Mouse (Mus musculus) intestine, embryonic 14.5 days (tissue): ENCODE results near the gene Fam83g. TPM values are rescaled to one million over a fixed set of nuclear protein-coding genes. Genes with fewer than 3 reads are reported as not detected.
A peak's percentile ranks its signal among the peaks of the same experiment; 100 is the strongest.

Experiments
- ATAC-seq: fragments of 200-750 bp; cut with Nextera tagmentation; replicated peaks from 2 replicates; pipeline ENCODE4 v1.8.0; 2017; ENCODE audit warnings: low read depth, moderate number of reproducible peaks, moderate TSS enrichment, moderate library complexity; ENCODE audit not compliant: low FRiP score, low TSS enrichment
- DNase-seq: peaks from one replicate; pipeline ENCODE4 v3.0.0-alpha.2; 2018; ENCODE audit warnings: low spot score
- H3K27ac ChIP-seq: fragments of 300-500 bp; sonication (generic); 2 replicates; pipeline ENCODE4 v1.5.1; 2014; ENCODE audit warnings: low read depth, mild to moderate bottlenecking, control low read depth
- H3K27me3 ChIP-seq: fragments of 300-500 bp; sonication (generic); replicated peaks from 2 replicates; pipeline ENCODE4 v1.6.1; 2014; ENCODE audit warnings: low read length, control low read depth; ENCODE audit not compliant: control insufficient read depth, insufficient read depth
- H3K36me3 ChIP-seq: fragments of 300-500 bp; sonication (generic); 2 replicates; pipeline ENCODE4 v1.6.1; 2014; ENCODE audit warnings: low read length, control low read depth; ENCODE audit not compliant: control insufficient read depth, insufficient read depth
- H3K4me1 ChIP-seq: fragments of 300-500 bp; sonication (generic); replicated peaks from 2 replicates; pipeline ENCODE4 v1.6.1; 2014; ENCODE audit warnings: low read length, control low read depth, mixed read lengths; ENCODE audit not compliant: control insufficient read depth, insufficient read depth
- H3K4me2 ChIP-seq: fragments of 300-500 bp; sonication (generic); 2 replicates; pipeline ENCODE4 v1.6.1; 2014; ENCODE audit warnings: low read length
- H3K4me3 ChIP-seq: fragments of 300-500 bp; sonication (generic); 2 replicates; pipeline ENCODE4 v1.5.1; 2014; ENCODE audit warnings: low read depth, low read length, control low read depth, mixed read lengths
- H3K9ac ChIP-seq: fragments of 300-500 bp; sonication (generic); 2 replicates; pipeline ENCODE4 v1.6.1; 2014; ENCODE audit warnings: mild to moderate bottlenecking, low read length
- H3K9me3 ChIP-seq: fragments of 300-500 bp; sonication (generic); 2 replicates; pipeline ENCODE4 v1.6.1; 2016; ENCODE audit warnings: low read length, control low read depth; ENCODE audit not compliant: control insufficient read depth
- WGBS: fragments of 180-500 bp; shearing (Covaris S2); extraction: QIAGEN DNeasy Blood & Tissue Kit; methylation state at CpG from one replicate; pipeline ENCODE4 v1.1.7; 2014; 5-methylcytosine and 5-hydroxymethylcytosine counted together
- polyA plus RNA-seq: library from polyadenylated mRNA; unstranded; fragments of >200 nt; fragmentation: Nextera tagmentation; extraction: Ambion mirVana; gene quantifications from 2 replicates; pipeline ENCODE4 v1.2.1, GENCODE M21; 2014

The Fam83g gene
- polyA plus RNA-seq, 1 experiment from 2014 or later: 4.6 TPM

GRCm38 (mm10) chr11:61675332-61675731 lies 8.6 kb upstream of the Fam83g start:
- H3K4me2 ChIP-seq: no peak overlapping the region
- H3K27me3 ChIP-seq: no peaks in the 10 kb centered on the region
- DNase-seq (no peak), ATAC-seq (no peak)
- H3K4me1 ChIP-seq: peaks cover 23% of the 10 kb centered on the region
- 28% methylated on average over 2 of the region's 2 CpGs for WGBS
- no peaks in the 10 kb centered on the region for H3K9me3 ChIP-seq
- H3K27ac ChIP-seq: no peak overlapping the region
- no peaks in the 10 kb centered on the region for H3K36me3 ChIP-seq
- no peak overlapping the region for H3K4me3 ChIP-seq
- H3K9ac ChIP-seq: no peak overlapping the region

- Histone ChIP-seq H3K4me2 (no peak overlapping the region), H3K27me3 (no peaks in the 10 kb centered on the region), H3K4me3 (no peak overlapping the region), H3K27ac (no peak overlapping the region), H3K4me1 (peaks cover 23% of the 10 kb centered on the region), H3K36me3 (no peaks in the 10 kb centered on the region), H3K9me3 (no peaks in the 10 kb centered on the region), H3K9ac (no peak overlapping the region)
- whole genome bisulfite sequencing: 71% methylated on average over 7 of the region's 7 CpGs
- DNase-seq: no peak
- no peak for ATAC-seq
Observed at GRCm38 (mm10) chr11:61676216-61676854, 7.6 kb upstream of the Fam83g start.

GRCm38 (mm10) chr11:61677709-61678108 lies 6.2 kb upstream of the Fam83g start:
- 79% methylated on average over 4 of the region's 4 CpGs for WGBS
- Histone ChIP-seq H3K9ac (no peak overlapping the region), H3K9me3 (no peaks in the 10 kb centered on the region), H3K4me2 (no peak overlapping the region), H3K4me1 (peaks cover 16% of the 10 kb centered on the region), H3K27me3 (no peaks in the 10 kb centered on the region), H3K27ac (no peak overlapping the region), H3K4me3 (no peak overlapping the region), H3K36me3 (no peaks in the 10 kb centered on the region)
- DNase-seq (no peak), ATAC-seq (no peak)

- H3K4me2 ChIP-seq: no peak overlapping the region
- ATAC-seq (no peak), DNase-seq (no peak)
- H3K4me3 ChIP-seq: no peak overlapping the region
- 57% methylated on average over 4 of the region's 4 CpGs for WGBS
- no peak overlapping the region for H3K9ac ChIP-seq
- H3K27ac ChIP-seq: no peak overlapping the region
- H3K27me3 ChIP-seq: peaks cover 13% of the 10 kb centered on the region
- H3K9me3 ChIP-seq: no peaks in the 10 kb centered on the region
- no peaks in the 10 kb centered on the region for H3K36me3 ChIP-seq
- H3K4me1 ChIP-seq: peaks cover 19% of the 10 kb centered on the region
Observed at GRCm38 (mm10) chr11:61679091-61679866, 4.6 kb upstream of the Fam83g start.

- H3K9me3 ChIP-seq: no peaks in the 10 kb centered on the region
- H3K4me1 ChIP-seq: peaks cover 13% of the 10 kb centered on the region; the same call in 1 of the 2 replicates
- no peak overlapping the region for H3K27ac ChIP-seq
- H3K36me3 ChIP-seq: no peaks in the 10 kb centered on the region
- peak overlapping the region; percentile 69 for H3K4me2 ChIP-seq
- H3K9ac ChIP-seq: no peak overlapping the region
- 62% methylated on average over 8 of the region's 8 CpGs for WGBS
- peak overlapping the region; percentile 38; the same call in 1 of the 2 replicates for H3K4me3 ChIP-seq
- DNase-seq: peak; percentile 60
- no peak for ATAC-seq
- H3K27me3 ChIP-seq: peaks cover 22% of the 10 kb centered on the region
Observed at GRCm38 (mm10) chr11:61685119-61685725, 1.3 kb downstream of the Fam83g start.

- Histone ChIP-seq H3K36me3 (no peaks in the 10 kb centered on the region), H3K27ac (no peak overlapping the region), H3K27me3 (peaks cover 22% of the 10 kb centered on the region), H3K4me1 (peaks cover 13% of the 10 kb centered on the region; the same call in 1 of the 2 replicates), H3K4me3 (no peak overlapping the region), H3K9ac (no peak overlapping the region), H3K4me2 (no peak overlapping the region), H3K9me3 (no peaks in the 10 kb centered on the region)
- WGBS: 67% methylated on average over 2 of the region's 2 CpGs
- ATAC-seq: no peak
- DNase-seq: no peak
Observed at GRCm38 (mm10) chr11:61686141-61686540, 2.2 kb downstream of the Fam83g start.

GRCm38 (mm10) chr11:61686906-61687453 lies 3.1 kb downstream of the Fam83g start:
- Histone ChIP-seq H3K9me3 (no peaks in the 10 kb centered on the region), H3K4me3 (no peak overlapping the region), H3K4me1 (peaks cover 13% of the 10 kb centered on the region; the same call in 1 of the 2 replicates), H3K27ac (no peak overlapping the region), H3K27me3 (peaks cover 22% of the 10 kb centered on the region), H3K9ac (no peak overlapping the region), H3K36me3 (no peaks in the 10 kb centered on the region), H3K4me2 (no peak overlapping the region)
- no peak for DNase-seq
- WGBS: 51% methylated on average over 10 of the region's 10 CpGs
- ATAC-seq: no peak

GRCm38 (mm10) chr11:61687595-61687994 lies 3.7 kb downstream of the Fam83g start:
- DNase-seq (no peak), ATAC-seq (no peak)
- Histone ChIP-seq H3K9me3 (no peaks in the 10 kb centered on the region), H3K9ac (no peak overlapping the region), H3K4me3 (no peak overlapping the region), H3K4me2 (no peak overlapping the region), H3K27ac (no peak overlapping the region), H3K4me1 (peaks cover 13% of the 10 kb centered on the region; the same call in 1 of the 2 replicates), H3K27me3 (peaks cover 22% of the 10 kb centered on the region), H3K36me3 (no peaks in the 10 kb centered on the region)
- WGBS: 41% methylated on average over 2 of the region's 2 CpGs
